Mouse (Mus musculus): ENCODE data around the gene Nkiras1. TPM values are rescaled to one million over a fixed set of nuclear protein-coding genes. Genes with fewer than 3 reads are reported as not detected.
"Not testable (repeated sequence)": the region's sequence is repeated elsewhere in the genome, so short reads cannot be mapped to it uniquely, and the experiment has no call there.

Nkiras1 gene
- polyA plus RNA-seq, 1 experiment from 2014 or later, result 19.3 TPM

DNA sequence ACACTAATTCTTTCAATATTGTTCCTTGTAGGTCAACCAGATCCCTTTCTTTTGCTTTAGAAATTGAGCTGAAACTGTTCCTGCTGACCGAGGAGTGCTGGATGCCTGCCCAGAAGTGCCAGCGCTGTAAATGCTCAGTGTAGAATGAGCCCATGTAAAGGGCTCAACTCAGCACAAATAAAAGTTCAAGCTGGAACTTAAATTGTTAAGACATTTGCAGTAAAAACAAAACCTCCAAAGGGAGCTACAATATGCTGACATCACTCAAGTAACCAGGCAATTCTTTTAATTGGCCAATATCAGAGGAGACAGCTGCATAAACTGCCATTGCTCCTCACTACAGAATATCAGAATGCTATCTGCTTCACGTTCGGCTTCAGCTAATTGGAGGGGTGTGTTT is 7.5 kb upstream of the Nkiras1 start:
- H3K4me1 ChIP-seq (ENCODE audit: control insufficient read depth, insufficient read depth, low read length), result no peaks in the 10 kb centered on the region
- H3K9me3 ChIP-seq (replicated peaks; ENCODE audit: control insufficient read depth, low read length), result no peaks in the 10 kb centered on the region
- no peak for ATAC-seq (replicated peaks; ENCODE audit: insufficient number of reproducible peaks, low FRiP score, low TSS enrichment)
- no peaks in the 10 kb centered on the region for H3K27me3 ChIP-seq (ENCODE audit: control insufficient read depth, insufficient read depth, low read length)
- no peak overlapping the region for H3K4me2 ChIP-seq
- H3K9ac ChIP-seq (ENCODE audit: low read depth, low read length), result no peak overlapping the region
- 71% methylated on average over 4 of the region's 4 CpGs for WGBS (ENCODE audit: insufficient replicate concordance)
- no peak overlapping the region for H3K4me3 ChIP-seq (ENCODE audit: low read depth, low read length)
- no peak overlapping the region for H3K27ac ChIP-seq (ENCODE audit: low read depth, low read length)
- peaks cover 3% of the 10 kb centered on the region; the same call in 1 of the 2 replicates for H3K36me3 ChIP-seq (ENCODE audit: control insufficient read depth, insufficient read depth, low read length)

DNA sequence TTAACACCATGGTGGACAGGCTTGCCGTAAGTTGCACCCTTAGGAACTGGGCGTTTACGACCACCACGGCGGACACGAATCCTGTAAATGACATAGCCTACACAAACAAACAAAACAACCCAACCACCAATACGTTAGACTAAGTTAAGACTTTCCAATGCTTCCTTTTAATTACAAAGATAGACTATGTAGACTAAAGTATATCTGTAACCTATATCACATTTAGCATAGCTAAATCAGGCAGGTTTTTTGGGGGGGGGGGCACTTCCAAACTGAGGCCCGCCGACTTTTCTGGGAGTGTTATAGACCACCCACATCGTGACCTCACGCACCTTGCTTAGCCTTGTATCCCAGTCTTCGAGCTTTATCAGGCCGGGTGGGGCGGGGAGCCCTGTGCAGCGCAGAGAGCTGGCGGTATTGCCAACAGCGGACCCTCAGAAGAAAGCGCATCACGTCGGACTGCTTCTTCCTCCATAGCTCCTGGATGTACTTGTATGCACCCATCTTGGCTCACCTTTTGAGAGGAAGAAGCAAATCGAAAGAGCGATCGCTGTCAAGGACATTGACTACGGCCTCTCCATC is 898 bp upstream of the Nkiras1 start:
- H3K27ac ChIP-seq (ENCODE audit: low read depth, low read length), result peak overlapping the region; percentile 82
- peak overlapping the region; percentile 99 for H3K9ac ChIP-seq (ENCODE audit: low read depth, low read length)
- WGBS (ENCODE audit: insufficient replicate concordance), result under 1% methylated on average over 21 of the region's 24 CpGs
- H3K4me2 ChIP-seq, result peak overlapping the region; percentile 70
- not testable (repeated sequence) for H3K4me1 ChIP-seq (ENCODE audit: control insufficient read depth, insufficient read depth, low read length); ATAC-seq (replicated peaks; ENCODE audit: insufficient number of reproducible peaks, low FRiP score, low TSS enrichment); H3K27me3 ChIP-seq (ENCODE audit: control insufficient read depth, insufficient read depth, low read length); H3K36me3 ChIP-seq (ENCODE audit: control insufficient read depth, insufficient read depth, low read length); H3K9me3 ChIP-seq (replicated peaks; ENCODE audit: control insufficient read depth, low read length)
- H3K4me3 ChIP-seq (ENCODE audit: low read depth, low read length), result peak overlapping the region; percentile 97

DNA sequence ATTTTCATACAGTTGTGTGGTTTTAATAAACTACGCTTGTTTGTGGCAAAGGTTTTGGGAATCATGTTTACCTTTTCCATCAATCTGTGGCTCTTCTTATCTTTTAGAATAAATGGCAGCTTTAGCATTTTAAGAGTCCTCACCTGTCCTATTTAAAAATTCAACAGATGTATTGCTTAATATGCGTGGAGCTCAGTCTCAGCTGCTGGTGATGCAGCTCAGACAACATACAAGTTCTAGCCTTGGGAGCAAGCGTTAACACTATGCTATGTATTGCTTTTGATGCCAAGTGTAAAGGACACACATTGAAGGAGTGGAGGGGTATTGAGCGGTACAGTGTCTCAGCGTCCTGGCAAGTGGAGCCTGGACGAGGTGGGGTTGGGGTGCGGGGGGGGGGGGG is 730 bp downstream of the Nkiras1 start:
- no peaks in the 10 kb centered on the region for H3K4me1 ChIP-seq (ENCODE audit: control insufficient read depth, insufficient read depth, low read length)
- H3K9me3 ChIP-seq (replicated peaks; ENCODE audit: control insufficient read depth, low read length), result no peaks in the 10 kb centered on the region
- H3K27ac ChIP-seq (ENCODE audit: low read depth, low read length), result no peak overlapping the region
- H3K36me3 ChIP-seq (ENCODE audit: control insufficient read depth, insufficient read depth, low read length), result peaks cover 2% of the 10 kb centered on the region; the same call in 1 of the 2 replicates
- WGBS (ENCODE audit: insufficient replicate concordance), result 8% methylated on average over 7 of the region's 7 CpGs
- H3K9ac ChIP-seq (ENCODE audit: low read depth, low read length), result peak overlapping the region; percentile 67
- no peaks in the 10 kb centered on the region for H3K27me3 ChIP-seq (ENCODE audit: control insufficient read depth, insufficient read depth, low read length)
- ATAC-seq (replicated peaks; ENCODE audit: insufficient number of reproducible peaks, low FRiP score, low TSS enrichment), result no peak
- H3K4me2 ChIP-seq, result peak overlapping the region; percentile 76
- H3K4me3 ChIP-seq (ENCODE audit: low read depth, low read length), result peak overlapping the region; percentile 97

DNA sequence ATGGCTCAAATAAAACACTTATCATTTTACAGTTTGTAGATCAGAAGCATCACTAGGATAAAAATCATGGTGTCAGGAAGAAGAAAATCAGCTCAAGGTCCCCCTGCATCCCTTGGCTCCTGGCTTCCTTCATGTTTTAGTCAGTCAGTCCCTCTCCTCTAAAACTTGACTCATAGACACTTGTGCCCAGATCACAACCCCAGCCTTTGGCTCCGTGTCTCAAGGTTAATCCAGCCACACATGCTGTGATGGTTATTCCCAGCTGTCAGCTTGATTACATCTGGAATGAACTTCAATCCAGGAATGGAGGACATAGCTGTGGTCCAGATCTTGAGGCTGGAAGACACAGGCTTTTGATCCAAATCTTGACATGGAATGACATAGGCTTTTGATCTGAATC is 3.6 kb downstream of the Nkiras1 start:
- Histone ChIP-seq H3K9me3 (replicated peaks; ENCODE audit: control insufficient read depth, low read length) (no peaks in the 10 kb centered on the region), H3K9ac (ENCODE audit: low read depth, low read length) (no peak overlapping the region), H3K27me3 (ENCODE audit: control insufficient read depth, insufficient read depth, low read length) (no peaks in the 10 kb centered on the region), H3K27ac (ENCODE audit: low read depth, low read length) (no peak overlapping the region), H3K36me3 (ENCODE audit: control insufficient read depth, insufficient read depth, low read length) (peaks cover 7% of the 10 kb centered on the region), H3K4me3 (ENCODE audit: low read depth, low read length) (no peak overlapping the region), H3K4me1 (ENCODE audit: control insufficient read depth, insufficient read depth, low read length) (no peaks in the 10 kb centered on the region), H3K4me2 (no peak overlapping the region)
- WGBS (ENCODE audit: insufficient replicate concordance), result 81% methylated on average over 1 of the region's 1 CpGs
- ATAC-seq (replicated peaks; ENCODE audit: insufficient number of reproducible peaks, low FRiP score, low TSS enrichment), result no peak

GRCm38 (mm10) chr14:18280375-18280774 is 9.4 kb downstream of the Nkiras1 start:
- no peak overlapping the region for H3K9ac ChIP-seq (ENCODE audit: low read depth, low read length)
- no peak overlapping the region for H3K4me3 ChIP-seq (ENCODE audit: low read depth, low read length)
- no peaks in the 10 kb centered on the region for H3K4me1 ChIP-seq (ENCODE audit: control insufficient read depth, insufficient read depth, low read length)
- no peaks in the 10 kb centered on the region for H3K27me3 ChIP-seq (ENCODE audit: control insufficient read depth, insufficient read depth, low read length)
- H3K36me3 ChIP-seq (ENCODE audit: control insufficient read depth, insufficient read depth, low read length), result peaks cover 7% of the 10 kb centered on the region
- H3K27ac ChIP-seq (ENCODE audit: low read depth, low read length), result no peak overlapping the region
- ATAC-seq (replicated peaks; ENCODE audit: insufficient number of reproducible peaks, low FRiP score, low TSS enrichment), result no peak
- H3K9me3 ChIP-seq (replicated peaks; ENCODE audit: control insufficient read depth, low read length), result no peaks in the 10 kb centered on the region
- WGBS (ENCODE audit: insufficient replicate concordance), result 88% methylated on average over 5 of the region's 5 CpGs
- no peak overlapping the region for H3K4me2 ChIP-seq

GRCm38 (mm10) chr14:18284581-18284980 is 13.6 kb downstream of the Nkiras1 start:
- H3K4me3 ChIP-seq (ENCODE audit: low read depth, low read length), result no peak overlapping the region
- no peak for ATAC-seq (replicated peaks; ENCODE audit: insufficient number of reproducible peaks, low FRiP score, low TSS enrichment)
- H3K36me3 ChIP-seq (ENCODE audit: control insufficient read depth, insufficient read depth, low read length), result no peaks in the 10 kb centered on the region

GRCm38 (mm10) chr14:18285476-18285875 is 14.5 kb downstream of the Nkiras1 start:
- Histone ChIP-seq H3K9ac (ENCODE audit: low read depth, low read length) (no peak overlapping the region), H3K4me2 (no peak overlapping the region), H3K9me3 (replicated peaks; ENCODE audit: control insufficient read depth, low read length) (no peaks in the 10 kb centered on the region), H3K4me3 (ENCODE audit: low read depth, low read length) (no peak overlapping the region), H3K36me3 (ENCODE audit: control insufficient read depth, insufficient read depth, low read length) (no peaks in the 10 kb centered on the region), H3K4me1 (ENCODE audit: control insufficient read depth, insufficient read depth, low read length) (no peaks in the 10 kb centered on the region), H3K27ac (ENCODE audit: low read depth, low read length) (no peak overlapping the region), H3K27me3 (ENCODE audit: control insufficient read depth, insufficient read depth, low read length) (no peaks in the 10 kb centered on the region)
- WGBS (ENCODE audit: insufficient replicate concordance), result 89% methylated on average over 3 of the region's 3 CpGs
- ATAC-seq (replicated peaks; ENCODE audit: insufficient number of reproducible peaks, low FRiP score, low TSS enrichment), result no peak

More at GRCm38 (mm10) chr14:18284581-18284980, 13.6 kb downstream of the Nkiras1 start:
- no peaks in the 10 kb centered on the region for H3K4me1 ChIP-seq (ENCODE audit: control insufficient read depth, insufficient read depth, low read length)
- H3K4me2 ChIP-seq, result no peak overlapping the region
- H3K27ac ChIP-seq (ENCODE audit: low read depth, low read length), result no peak overlapping the region
- no peak overlapping the region for H3K9ac ChIP-seq (ENCODE audit: low read depth, low read length)
- H3K9me3 ChIP-seq (replicated peaks; ENCODE audit: control insufficient read depth, low read length), result no peaks in the 10 kb centered on the region
- WGBS (ENCODE audit: insufficient replicate concordance), result 82% methylated on average over 2 of the region's 2 CpGs
- H3K27me3 ChIP-seq (ENCODE audit: control insufficient read depth, insufficient read depth, low read length), result no peaks in the 10 kb centered on the region

DNA sequence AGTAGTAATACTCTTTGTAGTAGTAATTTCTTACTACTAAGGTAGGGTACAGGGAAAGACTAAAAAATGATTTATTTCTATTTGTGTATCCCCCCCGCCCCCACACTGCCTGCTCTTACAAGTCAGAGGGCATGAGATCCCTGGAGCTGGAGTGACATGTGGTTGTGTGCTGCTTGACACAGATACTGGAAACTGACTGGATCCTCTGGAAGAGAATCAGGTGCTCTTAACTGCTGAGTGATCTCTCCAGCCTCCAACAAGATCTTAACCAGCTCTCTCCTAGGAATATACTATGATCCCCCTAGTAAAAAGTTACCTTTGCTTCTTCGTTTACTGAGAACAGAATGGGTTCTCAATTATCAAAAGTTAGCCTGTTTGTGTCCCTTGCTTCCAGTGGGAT is 15.5 kb downstream of the Nkiras1 start:
- Histone ChIP-seq H3K4me2 (no peak overlapping the region), H3K36me3 (ENCODE audit: control insufficient read depth, insufficient read depth, low read length) (no peaks in the 10 kb centered on the region), H3K4me3 (ENCODE audit: low read depth, low read length) (no peak overlapping the region), H3K27ac (ENCODE audit: low read depth, low read length) (no peak overlapping the region), H3K4me1 (ENCODE audit: control insufficient read depth, insufficient read depth, low read length) (no peaks in the 10 kb centered on the region), H3K9me3 (replicated peaks; ENCODE audit: control insufficient read depth, low read length) (no peaks in the 10 kb centered on the region), H3K9ac (ENCODE audit: low read depth, low read length) (no peak overlapping the region), H3K27me3 (ENCODE audit: control insufficient read depth, insufficient read depth, low read length) (no peaks in the 10 kb centered on the region)
- 82% methylated on average over 2 of the region's 2 CpGs for WGBS (ENCODE audit: insufficient replicate concordance)
- ATAC-seq (replicated peaks; ENCODE audit: insufficient number of reproducible peaks, low FRiP score, low TSS enrichment), result no peak

DNA sequence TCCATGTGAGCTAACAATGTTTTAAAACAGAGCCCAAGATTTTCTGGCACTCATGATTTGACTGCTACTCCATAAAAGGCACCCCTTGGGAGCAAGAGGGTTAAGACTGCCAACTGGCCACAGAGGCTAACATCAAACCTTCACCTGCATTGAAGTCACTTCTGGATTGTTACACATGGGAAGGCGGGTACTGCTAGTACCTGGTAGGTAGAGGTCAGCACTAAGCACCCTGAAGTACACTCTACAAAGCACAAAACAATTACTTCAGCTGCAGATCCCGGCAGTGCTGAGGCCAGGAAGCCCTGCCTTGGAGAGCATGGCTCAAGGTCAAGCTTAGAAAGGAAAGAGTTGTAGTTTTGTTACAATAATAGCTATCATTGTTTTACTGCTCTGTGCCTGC is 16.5 kb downstream of the Nkiras1 start:
- Histone ChIP-seq H3K9ac (ENCODE audit: low read depth, low read length) (no peak overlapping the region), H3K9me3 (replicated peaks; ENCODE audit: control insufficient read depth, low read length) (no peaks in the 10 kb centered on the region), H3K27ac (ENCODE audit: low read depth, low read length) (no peak overlapping the region), H3K27me3 (ENCODE audit: control insufficient read depth, insufficient read depth, low read length) (no peaks in the 10 kb centered on the region), H3K4me3 (ENCODE audit: low read depth, low read length) (no peak overlapping the region), H3K4me1 (ENCODE audit: control insufficient read depth, insufficient read depth, low read length) (no peaks in the 10 kb centered on the region), H3K36me3 (ENCODE audit: control insufficient read depth, insufficient read depth, low read length) (no peaks in the 10 kb centered on the region), H3K4me2 (no peak overlapping the region)
- ATAC-seq (replicated peaks; ENCODE audit: insufficient number of reproducible peaks, low FRiP score, low TSS enrichment), result no peak
- WGBS (ENCODE audit: insufficient replicate concordance), result 61% methylated on average over 2 of the region's 2 CpGs
